Mouse (Mus musculus): Measurements from ENCODE around the gene Zfp108.

The Zfp108 gene

DNA sequence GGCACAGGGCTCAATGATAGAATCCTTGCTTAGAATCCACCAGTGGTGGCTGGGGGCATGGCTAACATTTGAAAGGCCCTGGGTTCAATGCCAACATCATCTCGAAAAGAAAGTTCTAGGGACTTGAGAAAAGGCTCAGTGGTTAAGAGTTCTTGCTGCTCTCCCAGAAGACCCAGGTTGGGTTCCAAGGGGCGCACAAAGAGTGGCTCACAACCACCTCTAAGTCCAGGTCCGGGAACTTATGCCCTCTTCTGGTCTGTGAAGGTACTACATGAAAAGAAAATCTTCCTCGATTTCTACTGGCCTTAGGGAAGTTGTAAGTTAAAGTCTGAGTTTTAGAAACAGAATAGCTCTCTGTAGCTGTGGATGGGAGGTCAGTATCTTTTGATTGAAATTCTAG is 31.5 kb downstream of the Zfp108 start:
- DNase-seq (ENCODE audit: low spot score) = no peak

GRCm38 (mm10) chr7:24286916-24287315 is 32.3 kb downstream of the Zfp108 start:
- DNase-seq (ENCODE audit: low spot score) = no peak

DNA sequence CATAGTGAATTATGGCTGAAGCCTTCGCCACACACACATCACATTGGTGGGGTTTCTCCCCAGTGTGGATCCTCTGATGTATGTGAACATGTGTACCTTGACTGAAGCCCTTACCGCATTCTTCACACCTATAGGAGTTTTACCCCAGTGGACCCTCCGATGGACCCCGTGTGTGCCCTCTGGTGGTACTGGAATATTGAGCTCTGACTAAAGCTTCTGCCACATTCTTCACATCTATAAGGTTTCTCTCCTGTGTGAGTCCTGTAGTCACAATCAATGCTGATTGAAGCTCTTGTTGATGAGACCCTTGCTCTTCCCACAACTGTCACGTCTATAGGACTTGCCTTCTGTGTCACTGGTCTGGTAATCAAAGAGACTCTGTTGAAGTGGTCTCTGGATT is 33.1 kb downstream of the Zfp108 start:
- DNase-seq (ENCODE audit: low spot score) = no peak

DNA sequence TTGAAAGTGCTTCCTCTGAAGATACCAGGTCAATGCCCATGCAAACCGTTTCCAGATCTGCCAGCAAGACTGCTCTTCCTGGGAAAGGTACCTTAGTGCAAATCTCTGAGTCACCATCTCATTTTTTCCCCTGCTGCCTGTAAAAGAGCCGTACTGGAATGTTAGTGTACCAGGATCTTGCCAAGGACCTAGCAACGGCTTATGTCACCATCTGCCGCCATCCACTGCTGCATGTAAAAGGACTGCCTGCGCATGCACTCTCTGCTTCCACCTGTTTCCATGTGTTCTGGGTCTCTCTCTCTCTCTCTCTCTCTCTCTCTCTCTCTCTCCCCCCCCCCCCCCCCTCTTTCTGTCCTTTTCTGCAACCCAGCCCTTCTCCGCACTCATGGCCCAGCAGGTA is 33.9 kb downstream of the Zfp108 start:
- DNase-seq (ENCODE audit: low spot score) = peak; percentile 26

DNA sequence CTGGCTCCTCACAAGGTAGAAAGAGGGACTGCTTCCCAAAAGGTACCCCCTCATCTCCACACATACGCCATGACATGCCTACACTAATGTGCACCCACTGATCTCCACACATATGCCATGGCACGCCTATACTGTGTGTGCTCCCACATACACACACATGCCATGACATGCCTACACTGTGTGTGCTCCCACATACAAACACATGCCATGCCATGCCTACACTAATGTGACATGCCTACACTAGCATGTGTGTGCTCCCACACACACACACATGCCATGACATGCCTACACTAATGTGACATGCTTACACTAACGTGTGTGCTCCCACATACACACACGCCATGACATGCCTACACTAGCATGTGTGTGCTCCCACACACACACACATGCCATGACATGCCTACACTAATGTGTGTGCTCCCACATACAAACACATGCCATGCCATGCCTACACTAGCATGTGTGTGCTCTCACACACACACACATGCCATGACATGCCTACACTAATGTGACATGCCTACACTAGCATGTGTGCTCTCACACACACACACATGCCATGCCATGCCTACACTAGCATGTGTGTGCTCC is 35.6 kb downstream of the Zfp108 start:
- DNase-seq (ENCODE audit: low spot score) = no peak

GRCm38 (mm10) chr7:24291387-24292090 is 36.9 kb downstream of the Zfp108 start:
- no peak for DNase-seq (ENCODE audit: low spot score)

DNA sequence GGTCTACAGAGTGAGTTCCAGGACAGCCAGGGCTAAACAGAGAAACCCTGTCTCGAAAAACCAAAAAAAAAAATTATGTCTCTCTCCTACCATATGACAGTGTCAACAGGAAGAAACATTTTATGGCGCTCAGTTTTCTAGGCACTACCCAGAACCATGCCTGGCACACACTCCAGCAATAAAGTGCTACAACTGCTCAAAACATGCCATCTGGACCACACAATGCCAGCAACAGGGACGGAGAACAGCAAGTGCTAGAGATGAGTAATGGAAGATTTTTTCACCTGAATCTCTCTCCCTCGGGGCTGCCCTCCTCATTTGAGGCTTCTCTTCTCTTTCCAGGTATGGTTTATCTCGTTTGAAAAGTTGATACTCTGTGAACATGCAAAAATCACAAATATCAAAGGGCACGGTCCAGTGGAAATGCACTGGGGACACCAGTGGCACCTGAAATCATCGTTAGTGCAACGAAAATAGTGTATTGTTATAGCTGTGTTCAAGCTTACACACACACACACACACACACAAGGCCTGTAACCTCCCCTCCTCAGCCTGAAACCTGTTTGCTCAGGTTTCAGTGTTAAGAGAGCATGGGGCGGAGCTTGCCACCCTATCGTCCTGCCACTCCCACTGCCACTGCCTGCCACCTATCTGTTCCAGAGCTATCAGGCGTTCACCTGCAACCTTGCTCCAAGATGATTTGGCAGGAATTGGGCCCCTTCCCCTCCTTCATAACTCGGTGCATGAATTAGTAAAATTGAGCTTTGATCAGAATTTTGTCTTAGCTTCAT is 38.7 kb downstream of the Zfp108 start:
- no peak for DNase-seq (ENCODE audit: low spot score)

DNA sequence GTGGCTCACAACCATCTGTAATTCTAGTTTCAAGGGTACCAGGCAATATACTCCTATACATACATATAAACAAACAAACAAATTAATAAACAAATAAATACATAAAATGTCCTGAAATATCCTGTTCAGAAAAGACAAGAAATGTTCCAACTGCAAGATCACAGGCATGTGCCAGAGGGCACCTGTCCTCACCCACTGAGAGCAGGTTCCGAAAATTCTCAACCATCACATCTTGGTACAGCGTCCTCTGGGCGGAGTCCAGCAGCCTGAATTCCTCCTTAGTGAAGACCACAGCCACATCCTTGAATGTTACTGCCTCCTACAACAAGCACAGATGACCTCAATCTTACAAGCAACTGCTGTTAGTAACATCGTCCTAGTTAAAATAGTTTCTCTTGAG is 40.2 kb downstream of the Zfp108 start:
- no peak for DNase-seq (ENCODE audit: low spot score)

GRCm38 (mm10) chr7:24295376-24295775 is 40.8 kb downstream of the Zfp108 start:
- DNase-seq (ENCODE audit: low spot score) = no peak

GRCm38 (mm10) chr7:24296386-24296785 is 41.8 kb downstream of the Zfp108 start:
- DNase-seq (ENCODE audit: low spot score) = no peak

- no peak for DNase-seq (ENCODE audit: low spot score)
These were observed 42.9 kb downstream of the Zfp108 start for GRCm38 (mm10) chr7:24297361-24298095.

- DNase-seq (ENCODE audit: low spot score) = no peak
These were observed 44.0 kb downstream of the Zfp108 start for GRCm38 (mm10) chr7:24298635-24298972.

GRCm38 (mm10) chr7:24298973-24299708 is 44.5 kb downstream of the Zfp108 start:
- peak; percentile 61 for DNase-seq (ENCODE audit: low spot score)

GRCm38 (mm10) chr7:24299823-24300481 is 45.4 kb downstream of the Zfp108 start:
- no peak for DNase-seq (ENCODE audit: low spot score)

- DNase-seq (ENCODE audit: low spot score) = no peak
These were observed 46.2 kb downstream of the Zfp108 start, which contains the start of gene Zfp61 for GRCm38 (mm10) chr7:24300771-24301282. Gene Zfp61, minus strand, starts transcription at chr7:24301232.
